ENCODE assay signal across 8 mouse cellular contexts in the genomic region with DNA sequence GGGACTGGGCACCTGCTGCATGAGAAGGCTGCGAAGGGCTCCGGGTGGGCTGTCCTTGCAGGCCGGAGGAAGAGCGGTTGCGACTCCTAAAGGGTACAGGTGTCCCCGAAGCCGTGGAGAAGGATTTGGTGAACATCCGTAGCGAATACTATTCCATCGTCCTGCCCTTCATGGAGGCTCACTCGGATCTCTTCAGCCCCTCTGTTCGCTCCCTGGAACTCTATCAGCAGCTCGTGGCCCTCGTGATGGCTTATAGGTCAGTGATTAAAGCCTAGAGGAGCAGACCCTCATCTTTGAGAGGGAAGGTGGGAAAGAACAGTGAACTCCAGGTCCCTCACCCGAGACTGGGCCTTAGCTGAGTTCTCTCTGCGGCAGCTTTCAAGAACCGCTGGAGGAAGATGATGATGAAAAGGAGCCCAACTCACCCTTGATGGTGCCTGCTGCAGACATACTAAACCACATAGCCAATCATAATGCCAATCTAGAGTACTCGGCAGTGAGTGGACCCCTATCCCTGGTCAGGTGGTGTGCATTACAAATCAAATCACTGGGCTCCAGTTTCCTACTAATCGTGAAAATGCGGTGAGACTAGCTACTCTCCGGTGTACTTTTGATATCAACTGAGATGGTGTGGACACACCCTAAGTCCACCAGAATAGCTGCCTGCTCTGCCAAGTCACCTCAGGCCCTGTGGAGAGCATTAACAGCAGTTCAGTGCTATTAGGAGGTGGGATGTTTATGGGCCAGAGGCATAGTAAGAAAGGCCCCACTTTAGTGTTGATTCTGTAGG. TPM values are rescaled to one million over a fixed set of nuclear protein-coding genes. Genes with fewer than 3 reads are reported as not detected.
DNase-seq lines count a peak whose midpoint lies in the region; ATAC-seq and TF ChIP-seq lines count a peak whose summit lies in the region.

No protein-coding gene starts in this region.

- TF ChIP-seq POLR2A in embryonic fibroblast, embryonic 13.5 days (IDR thresholded peaks at IDR 0.05; ENCODE audit: low read depth, low read length), result no peak

- H3K4me3 ChIP-seq in heart, embryonic 11.5 days (ENCODE audit: low read depth, low read length), result peak overlapping the region; percentile 82
- peak overlapping the region; percentile 56 for H3K4me3 ChIP-seq in C2C12 (ENCODE audit: insufficient read depth, poor library complexity, severe bottlenecking)
- H3K4me3 ChIP-seq in embryonic fibroblast, embryonic 13.5 days (ENCODE audit: insufficient read depth, low read length), result peak overlapping the region; percentile 79
- peak overlapping the region; percentile 87 for H3K4me3 ChIP-seq in limb, embryonic 15.5 days
- H3K4me3 ChIP-seq in stomach, embryonic 15.5 days (replicated peaks), result peak overlapping the region; percentile 89

- peaks cover 15% of the 10 kb centered on the region for H3K79me2 ChIP-seq in C2C12 (ENCODE audit: control insufficient read depth, insufficient read depth)

- H3ac ChIP-seq in C2C12 (ENCODE audit: control insufficient read depth, insufficient read length, low read depth), result peak overlapping the region; percentile 97

- WGBS in heart, embryonic 11.5 days (ENCODE audit: insufficient replicate concordance), result 21% methylated on average over 21 of the region's 21 CpGs
- 18% methylated on average over 21 of the region's 21 CpGs for WGBS in limb, embryonic 15.5 days
- WGBS in stomach, embryonic 15.5 days, result 16% methylated on average over 21 of the region's 21 CpGs

- peak overlapping the region; percentile 82 for H3K27ac ChIP-seq in heart, embryonic 11.5 days (ENCODE audit: low read depth, low read length)
- no peak overlapping the region for H3K27ac ChIP-seq in embryonic fibroblast, embryonic 13.5 days (ENCODE audit: insufficient read depth, low read length)
- 0 out of 2 replicates have a peak overlapping the region, but pooled peaks have one; percentile 1 for H3K27ac ChIP-seq in limb, embryonic 15.5 days
- 0 out of 2 replicates have a peak overlapping the region, but pooled peaks have one; percentile 64 for H3K27ac ChIP-seq in stomach, embryonic 15.5 days

- H3K9me3 ChIP-seq in heart, embryonic 11.5 days (replicated peaks; ENCODE audit: control insufficient read depth, low read length), result no peaks in the 10 kb centered on the region
- no peaks in the 10 kb centered on the region for H3K9me3 ChIP-seq in limb, embryonic 15.5 days
- no peaks in the 10 kb centered on the region for H3K9me3 ChIP-seq in stomach, embryonic 15.5 days

- H3K79me3 ChIP-seq in C2C12 (ENCODE audit: low read depth), result no peaks in the 10 kb centered on the region

- H3K27me3 ChIP-seq in heart, embryonic 11.5 days (ENCODE audit: control insufficient read depth, insufficient read depth, low read length), result no peaks in the 10 kb centered on the region
- no peaks in the 10 kb centered on the region for H3K27me3 ChIP-seq in C2C12 (ENCODE audit: control insufficient read depth, insufficient read depth, insufficient read length)
- H3K27me3 ChIP-seq in limb, embryonic 15.5 days, result no peaks in the 10 kb centered on the region
- H3K27me3 ChIP-seq in stomach, embryonic 15.5 days (replicated peaks), result no peaks in the 10 kb centered on the region

- peak overlapping the region; percentile 93 for H3K4me2 ChIP-seq in heart, embryonic 11.5 days
- peak overlapping the region; percentile 91 for H3K4me2 ChIP-seq in limb, embryonic 15.5 days
- H3K4me2 ChIP-seq in stomach, embryonic 15.5 days, result peak overlapping the region; percentile 89

- no peak for TF ChIP-seq CTCF in C2C12 (IDR thresholded peaks at IDR 0.05; ENCODE audit: control insufficient read depth, insufficient read depth, insufficient read length)
- TF ChIP-seq CTCF in embryonic fibroblast, embryonic 13.5 days (IDR thresholded peaks at IDR 0.05; ENCODE audit: borderline replicate concordance, insufficient read depth, low read length), result no peak

- ATAC-seq in heart, embryonic 11.5 days (replicated peaks; ENCODE audit: insufficient number of reproducible peaks, low FRiP score, low TSS enrichment), result no peak
- ATAC-seq in limb, embryonic 15.5 days (ENCODE audit: insufficient number of reproducible peaks, low FRiP score, low TSS enrichment, low read depth), result no peak
- ATAC-seq in stomach, embryonic 15.5 days (ENCODE audit: insufficient read depth, low FRiP score, low read depth), result no peak

- H3K9ac ChIP-seq in heart, embryonic 11.5 days (ENCODE audit: low read depth, low read length), result peak overlapping the region; percentile 89
- H3K9ac ChIP-seq in limb, embryonic 15.5 days, result peak overlapping the region; percentile 87
- peak overlapping the region; percentile 74 for H3K9ac ChIP-seq in stomach, embryonic 15.5 days

- peaks cover 10% of the 10 kb centered on the region for H3K4me1 ChIP-seq in heart, embryonic 11.5 days (ENCODE audit: control insufficient read depth, insufficient read depth, low read length)
- peaks cover 5% of the 10 kb centered on the region for H3K4me1 ChIP-seq in embryonic fibroblast, embryonic 13.5 days (ENCODE audit: control insufficient read depth, insufficient read depth, low read length)
- peaks cover 16% of the 10 kb centered on the region for H3K4me1 ChIP-seq in limb, embryonic 15.5 days
- peaks cover 13% of the 10 kb centered on the region for H3K4me1 ChIP-seq in stomach, embryonic 15.5 days

- H3K36me3 ChIP-seq in heart, embryonic 11.5 days (ENCODE audit: control insufficient read depth, insufficient read depth, low read length), result peaks cover 5% of the 10 kb centered on the region; the same call in 1 of the 2 replicates
- peaks cover 51% of the 10 kb centered on the region for H3K36me3 ChIP-seq in C2C12 (ENCODE audit: control insufficient read depth, insufficient read depth)
- H3K36me3 ChIP-seq in limb, embryonic 15.5 days, result peaks cover 47% of the 10 kb centered on the region
- H3K36me3 ChIP-seq in stomach, embryonic 15.5 days, result peaks cover 17% of the 10 kb centered on the region

- no peak for DNase-seq in heart, adult 8-10 months (ENCODE audit: low spot score)
- DNase-seq in adrenal gland, postnatal 4 days (ENCODE audit: low spot score in 2 of 2), result no peak
- DNase-seq in adrenal gland, postnatal 25 days, result no peak

TF ChIP-seq in C2C12, 6 proteins besides CTCF, POLR2A, EP300 and RAD21:
- no peak for TF ChIP-seq USF1 (IDR thresholded peaks at IDR 0.05; ENCODE audit: low read depth)
- TF ChIP-seq MYOD1 (IDR thresholded peaks at IDR 0.05; ENCODE audit: control insufficient read depth, insufficient read length, low read depth), result no peak
- TF ChIP-seq MAX (IDR thresholded peaks at IDR 0.05), result no peak
- no peak for TF ChIP-seq CEBPB (IDR thresholded peaks at IDR 0.05; ENCODE audit: low read depth)
- TF ChIP-seq MYOG (IDR thresholded peaks at IDR 0.05; ENCODE audit: control insufficient read depth, extremely low read depth, insufficient read length), result no peak
- TF ChIP-seq FOSL1 (IDR thresholded peaks at IDR 0.05; ENCODE audit: insufficient read depth, low read length, poor library complexity, severe bottlenecking), result no peak

RNA-seq across cellular contexts. Expression of gene Setd6, which starts 1.1 kb away (rescaled TPM):
- polyA plus RNA-seq in heart, embryonic 11.5 days (2014; fragmentation: Nextera tagmentation; extraction: Ambion mirVana), result 18.6 and 20.9 TPM in 2 replicates
- total RNA-seq in heart, adult 8-10 months (2022), result 10 to 100 TPM; 12.6 to 15.3 (median 14.0) TPM
- polyA plus RNA-seq in C2C12 (2012; fragmentation: generic; extraction: Trizol), result 12.6 TPM
- 16.8 and 20.2 TPM in 2 replicates for polyA plus RNA-seq in embryonic fibroblast, embryonic 13.5 days (2011; ENCODE audit: insufficient read length, low read depth, missing spikeins)
- polyA plus RNA-seq in limb, embryonic 15.5 days (2015; fragmentation: Nextera tagmentation; extraction: Ambion mirVana), result 15.1 and 15.7 TPM in 2 replicates
- 20.9 and 23.8 TPM in 2 replicates for polyA plus RNA-seq in stomach, embryonic 15.5 days (2015; fragmentation: Nextera tagmentation; extraction: Ambion mirVana)
- 10 to 100 TPM; 26.0 to 28.7 TPM for total RNA-seq in adrenal gland, postnatal 4 days (2021)
- 30.1 and 43.2 TPM in 2 replicates for total RNA-seq in adrenal gland, postnatal 25 days (2021)

RNA-seq across cellular contexts. Expression of gene Ndrg4, which starts 40.0 kb away (rescaled TPM):
- polyA plus RNA-seq in heart, embryonic 11.5 days (2014; fragmentation: Nextera tagmentation; extraction: Ambion mirVana), result 225 and 286 TPM in 2 replicates
- total RNA-seq in heart, adult 8-10 months (2022), result 100 to 1,000 TPM; 116 to 156 (median 143) TPM
- 43.3 TPM for polyA plus RNA-seq in C2C12 (2012; fragmentation: generic; extraction: Trizol)
- polyA plus RNA-seq in embryonic fibroblast, embryonic 13.5 days (2011; ENCODE audit: insufficient read length, low read depth, missing spikeins), result 49.7 and 67.9 TPM in 2 replicates
- 22.6 and 27.5 TPM in 2 replicates for polyA plus RNA-seq in limb, embryonic 15.5 days (2015; fragmentation: Nextera tagmentation; extraction: Ambion mirVana)
- polyA plus RNA-seq in stomach, embryonic 15.5 days (2015; fragmentation: Nextera tagmentation; extraction: Ambion mirVana), result 16.7 and 17.5 TPM in 2 replicates
- 10 to 100 TPM; 31.5 to 43.8 TPM for total RNA-seq in adrenal gland, postnatal 4 days (2021)
- total RNA-seq in adrenal gland, postnatal 25 days (2021), result 15.4 and 22.5 TPM in 2 replicates
